Mouse (Mus musculus) embryo, embryonic 10 days (tissue): ENCODE results near the gene Rftn1.

Experiments
- DNase-seq: peaks from one replicate; pipeline ENCODE4 v3.0.0-alpha.2; 2015; ENCODE audit warnings: low spot score

Rftn1 gene

GRCm38 (mm10) chr17:50170935-50171545, 19.4 kb downstream of the Rftn1 start:
- DNase-seq, result peak; percentile 9

DNA sequence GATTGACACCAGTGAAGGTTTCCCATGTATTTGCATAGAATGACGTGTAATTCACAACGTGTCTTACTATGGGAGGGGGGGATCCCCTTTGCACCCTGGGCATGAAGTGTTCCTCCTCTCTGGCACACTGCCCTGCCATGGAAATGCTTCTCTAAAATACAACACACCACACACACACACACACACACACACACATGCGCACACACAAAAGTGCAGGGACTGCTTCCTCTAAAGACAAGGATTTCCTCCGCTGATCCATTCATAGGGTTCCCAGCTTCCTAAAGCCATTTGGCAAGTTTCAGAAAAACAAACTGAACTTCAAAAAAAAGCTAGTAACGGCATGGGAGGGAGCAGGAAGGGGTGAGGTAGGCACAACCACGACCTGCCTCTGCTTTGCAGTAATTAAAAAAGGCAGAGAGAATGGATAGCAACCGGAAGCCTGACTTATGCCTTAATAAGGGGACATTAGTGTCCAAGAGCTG, 20.5 kb downstream of the Rftn1 start:
- DNase-seq, result no peak

- no peak for DNase-seq
Observed at GRCm38 (mm10) chr17:50160904-50161805, 29.3 kb downstream of the Rftn1 start.

DNA sequence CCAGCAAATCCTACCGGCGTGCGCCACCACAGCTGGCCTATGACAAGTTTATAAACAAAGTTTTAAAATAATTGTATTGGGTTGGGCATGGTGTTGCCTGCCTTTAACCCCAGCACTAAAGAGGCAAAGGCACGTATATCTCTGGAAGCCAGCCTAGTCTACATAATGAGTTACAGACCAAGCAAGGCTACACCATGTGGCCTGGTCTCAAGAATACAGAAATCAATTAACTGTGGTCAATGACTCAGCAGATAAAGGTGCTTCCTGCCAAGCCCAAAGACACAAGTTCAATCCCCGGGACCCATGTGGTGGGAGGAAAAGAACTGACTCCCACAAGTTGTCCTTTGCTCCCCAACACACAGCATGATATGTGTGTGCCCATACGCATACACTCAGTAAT, 30.1 kb downstream of the Rftn1 start:
- no peak for DNase-seq

DNA sequence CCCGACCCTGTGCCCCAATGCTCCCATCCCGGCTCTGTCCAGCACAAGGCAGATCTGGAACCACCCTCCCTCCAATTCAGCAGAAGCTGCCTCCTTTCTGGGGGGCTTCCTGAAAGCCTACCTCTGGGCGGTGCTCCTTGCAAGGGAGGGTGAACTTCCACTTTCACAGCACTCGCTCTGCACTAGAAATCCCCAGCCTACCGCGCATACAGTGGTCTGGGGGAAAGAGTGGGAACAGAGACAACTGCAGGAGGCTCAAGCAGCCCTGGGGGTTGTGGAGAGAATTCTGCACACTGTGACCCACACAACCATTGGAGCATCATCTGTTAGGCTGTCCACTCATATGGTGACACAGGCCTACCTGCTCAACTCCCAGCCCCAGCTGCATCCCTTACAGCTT, 30.7 kb downstream of the Rftn1 start:
- DNase-seq, result no peak

DNA sequence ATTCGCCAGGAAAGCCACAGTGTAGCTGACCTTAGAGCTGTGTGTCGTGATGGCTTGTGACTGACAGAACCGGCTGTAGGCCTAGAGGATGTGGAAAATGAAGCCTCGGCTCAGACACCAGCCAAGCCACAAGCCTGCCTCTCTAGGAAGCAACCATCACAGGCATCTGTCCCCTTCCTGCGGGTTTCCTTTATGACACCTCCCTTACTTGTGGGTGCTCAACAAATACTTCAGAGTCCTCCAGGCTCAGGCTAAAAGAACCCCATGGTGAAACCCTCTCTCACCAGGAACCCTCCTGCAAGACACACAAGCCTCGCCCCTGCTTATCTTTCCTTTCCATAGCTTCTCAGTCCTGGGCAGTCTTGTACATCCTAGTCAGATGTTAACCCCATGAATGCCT, 31.9 kb downstream of the Rftn1 start:
- no peak for DNase-seq

DNA sequence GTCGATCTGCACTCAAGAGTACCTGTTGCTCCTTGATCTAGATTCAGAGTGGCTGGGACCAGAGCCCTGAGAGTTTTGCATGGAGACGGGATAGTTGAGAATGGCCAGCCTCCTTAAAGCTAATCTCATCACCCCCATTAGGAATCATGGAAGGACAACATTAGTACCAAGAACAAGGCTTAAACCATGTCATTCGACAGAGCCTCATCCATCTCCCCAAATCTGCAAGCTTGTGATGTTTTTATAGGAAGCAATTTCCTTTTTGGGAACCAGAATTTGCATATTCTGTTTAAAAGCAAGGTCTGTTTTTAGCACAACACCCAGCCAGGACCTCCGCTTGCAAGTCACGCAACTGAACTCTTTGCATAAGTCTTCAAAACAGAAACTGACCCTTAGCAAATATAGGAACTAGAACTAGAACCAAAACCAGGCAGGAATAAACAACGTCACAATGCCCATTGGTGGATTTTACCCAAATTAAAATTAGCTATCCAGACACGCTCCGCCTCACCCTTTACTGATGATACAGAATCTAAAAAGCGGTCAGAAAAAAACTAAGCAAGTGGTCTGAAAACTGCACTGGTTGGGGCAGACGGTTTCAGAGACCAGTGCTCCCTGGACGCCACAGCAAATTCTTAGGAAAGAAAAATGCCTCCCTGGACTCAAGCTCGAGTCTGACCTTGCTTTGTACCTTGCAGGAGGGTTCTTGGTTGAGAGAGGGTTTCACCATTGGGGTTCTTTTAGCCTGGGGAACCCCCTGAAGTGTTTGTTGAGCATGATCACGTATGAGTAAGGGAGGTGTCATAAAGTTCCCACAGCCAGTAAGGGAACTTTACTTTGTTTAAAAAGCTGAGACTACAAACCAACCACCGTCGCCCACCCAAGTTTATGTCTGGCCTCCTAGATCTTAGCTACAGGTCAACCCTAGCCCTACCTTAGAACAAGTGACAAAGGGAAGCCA, 33.0 kb downstream of the Rftn1 start:
- DNase-seq, result no peak

DNA sequence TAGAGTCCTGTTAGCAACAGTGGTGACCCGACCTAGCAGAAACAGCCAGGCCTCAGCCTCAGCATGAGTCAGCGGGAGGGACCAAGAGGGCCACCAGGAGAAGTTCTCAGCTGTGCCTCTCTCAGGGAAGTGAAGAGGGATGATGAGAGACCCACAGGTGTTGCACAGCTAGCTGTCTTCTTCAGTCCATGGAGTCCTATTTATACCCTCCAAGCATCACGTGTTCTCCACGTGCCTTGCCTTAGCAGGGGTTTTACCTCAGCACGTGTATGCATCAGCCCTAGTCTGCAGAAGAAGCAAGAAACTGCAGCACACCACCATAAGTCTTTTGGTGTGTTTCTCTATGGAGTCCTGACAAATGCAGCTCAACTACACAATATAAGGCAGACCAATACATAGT, 38.4 kb downstream of the Rftn1 start:
- no peak for DNase-seq

DNA sequence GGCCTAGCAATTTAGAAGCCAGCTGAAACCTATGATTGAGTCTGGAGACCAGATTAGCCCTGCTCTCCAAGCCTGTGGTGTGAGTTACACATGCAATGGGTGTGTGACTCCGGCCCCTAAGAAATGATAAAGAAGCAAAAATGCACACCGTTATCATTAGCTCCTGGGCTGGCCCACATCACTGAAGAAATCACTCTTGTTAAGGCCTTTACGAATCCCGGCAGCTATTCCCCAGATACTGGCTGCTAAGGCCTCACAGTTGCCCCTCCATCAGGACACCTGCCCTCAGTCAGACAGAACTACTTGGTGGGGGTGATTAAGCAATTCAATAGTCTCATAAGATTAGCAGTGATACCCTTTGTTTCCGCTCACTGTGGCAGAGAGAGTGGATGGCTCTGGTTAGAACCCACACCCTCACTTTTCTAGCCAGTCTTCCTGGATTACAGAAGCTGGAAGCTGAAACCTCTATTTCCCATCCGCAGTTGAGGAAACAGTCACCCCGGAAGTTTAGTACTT, 39.2 kb downstream of the Rftn1 start:
- DNase-seq, result no peak

DNA sequence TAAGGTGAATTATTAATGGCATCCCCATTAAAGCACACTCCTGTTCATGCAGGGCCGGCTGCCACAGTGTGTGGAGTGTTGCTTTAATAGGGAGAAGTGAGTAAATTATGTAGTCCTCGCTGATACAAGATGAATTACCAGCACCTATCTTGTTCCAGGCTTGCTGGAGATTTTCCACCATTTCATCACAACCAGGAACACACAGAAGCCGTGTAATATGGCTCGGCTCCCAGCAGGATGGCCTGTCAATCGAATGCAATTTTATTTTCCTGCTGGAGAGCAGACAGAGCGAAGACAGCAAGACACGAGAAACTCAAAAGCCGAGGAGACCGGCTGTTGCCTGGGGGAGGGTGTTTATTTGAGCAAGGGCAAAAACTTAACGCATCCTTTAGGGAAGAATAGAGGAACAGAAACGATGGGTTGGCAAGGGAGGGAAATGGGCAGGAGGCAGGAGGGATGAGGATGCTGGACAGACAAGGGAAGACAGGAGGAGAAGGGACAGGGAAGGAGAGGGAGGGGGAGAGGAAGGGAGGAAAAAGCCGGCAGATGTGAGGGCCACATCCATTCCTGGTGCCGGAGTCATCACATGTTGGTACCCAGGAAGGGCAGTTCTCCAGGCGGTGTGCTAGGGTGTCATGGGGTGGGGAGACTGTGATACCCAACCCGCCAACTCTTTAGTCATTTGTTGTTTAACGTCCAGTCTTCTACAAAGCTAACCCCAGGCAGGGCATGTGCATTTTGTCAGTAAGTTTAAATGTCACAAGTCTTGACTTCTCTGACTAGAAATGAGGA, 39.9 kb downstream of the Rftn1 start:
- DNase-seq, result no peak

GRCm38 (mm10) chr17:50149690-50150210, 40.7 kb downstream of the Rftn1 start:
- DNase-seq, result no peak

GRCm38 (mm10) chr17:50147831-50148587, 42.5 kb downstream of the Rftn1 start:
- DNase-seq, result no peak

GRCm38 (mm10) chr17:50143354-50143753, 47.1 kb downstream of the Rftn1 start:
- DNase-seq, result no peak

DNA sequence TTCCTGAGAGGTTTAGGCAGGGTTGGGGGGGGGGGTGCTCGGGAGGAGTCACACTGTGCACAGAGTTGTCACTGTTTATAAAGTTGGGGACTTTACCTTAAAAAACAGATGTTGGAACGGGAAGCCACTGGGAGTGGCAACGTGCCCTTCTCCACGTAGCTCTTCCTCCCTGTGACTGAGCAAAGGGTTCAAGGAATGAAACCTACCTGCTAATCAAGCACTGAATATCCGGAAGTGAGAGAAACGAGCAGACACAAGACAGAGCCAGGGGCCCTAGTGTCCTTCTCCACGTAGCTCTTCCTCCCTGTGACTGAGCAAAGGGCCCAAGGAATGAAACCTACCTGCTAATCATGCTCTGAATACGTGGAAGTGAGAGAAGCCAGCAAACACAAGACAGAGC, 47.9 kb downstream of the Rftn1 start:
- no peak for DNase-seq

DNA sequence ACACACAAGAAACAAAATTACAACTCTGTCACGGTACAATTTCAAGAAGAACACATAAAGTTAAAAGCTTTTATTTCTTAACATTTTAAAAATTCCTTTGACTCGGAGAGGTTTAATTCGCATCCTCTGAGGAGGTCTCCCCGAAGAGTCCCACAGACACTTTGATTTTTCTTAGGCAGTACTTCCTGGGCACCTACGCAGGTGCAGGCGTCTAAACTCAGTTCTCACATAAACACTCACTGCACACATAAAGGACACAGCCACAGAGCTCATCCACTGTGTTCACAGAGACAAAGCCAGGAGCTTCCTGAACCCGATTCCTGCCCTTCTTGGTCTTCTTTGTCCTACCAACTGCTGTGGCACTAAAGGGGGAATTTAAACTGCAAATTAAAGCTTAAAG, 48.3 kb downstream of the Rftn1 start:
- DNase-seq, result no peak

DNA sequence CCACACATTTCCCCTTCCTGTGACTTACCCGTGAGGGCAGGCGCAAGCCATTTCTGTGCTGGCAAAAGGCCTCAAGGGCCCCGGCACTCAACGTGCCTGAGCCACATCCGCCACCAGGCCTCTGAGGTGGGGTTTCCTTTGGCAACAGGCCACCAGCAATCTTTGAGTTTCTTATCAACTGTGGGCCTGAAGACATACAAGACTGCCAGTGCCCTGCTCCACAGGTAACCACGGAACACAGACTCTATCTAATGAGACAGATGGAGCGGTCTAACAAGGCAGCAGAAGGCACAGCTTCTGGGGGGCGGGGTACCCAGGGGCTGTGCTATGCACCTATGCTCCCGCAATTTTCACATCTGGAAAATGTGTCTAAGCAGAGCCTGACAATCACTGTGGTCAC, 54.4 kb downstream of the Rftn1 start:
- DNase-seq, result no peak

GRCm38 (mm10) chr17:50135466-50135865, 55.0 kb downstream of the Rftn1 start:
- DNase-seq, result no peak

- DNase-seq, result no peak
Observed at GRCm38 (mm10) chr17:50131698-50132097, 58.8 kb downstream of the Rftn1 start.

DNA sequence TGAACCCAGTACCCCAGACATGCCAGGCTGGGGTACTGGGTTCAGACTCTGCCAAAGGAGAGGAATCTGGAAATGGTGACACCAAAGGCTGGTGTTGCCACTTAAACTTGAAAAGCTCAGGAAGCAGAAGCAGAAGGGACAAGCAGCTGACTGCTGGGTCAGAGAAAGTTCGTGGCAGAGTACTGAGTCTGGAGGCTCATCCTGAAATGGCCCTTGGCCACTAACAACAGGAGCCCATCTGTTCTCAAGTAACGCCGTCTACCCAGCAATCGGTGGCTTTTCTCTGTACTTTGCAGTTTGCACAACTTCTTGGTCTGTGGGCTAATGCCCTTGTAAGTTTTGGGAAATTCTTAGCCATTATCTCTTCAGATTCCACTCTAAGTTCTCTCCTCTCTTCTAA, 60.1 kb downstream of the Rftn1 start:
- no peak for DNase-seq

- no peak for DNase-seq
Observed at GRCm38 (mm10) chr17:50128392-50128791, 62.1 kb downstream of the Rftn1 start.
